14 mouse cellular contexts compared by ENCODE assay signal in genomic region chr7:118751625-118752024, GRCm38 (mm10).
"Had no signal": no experiment of that assay in that cellular context is flagged by ENCODE, and none has a peak within 500 bp of the region (broad histone marks: within the 10 kb centered on the region; RNA-seq: fewer than 3 reads in every experiment).

No protein-coding gene starts in this region.

- H3K9ac ChIP-seq: kidney, embryonic 15.5 days; midbrain, embryonic 12.5 days; stomach, embryonic 15.5 days had no signal

- H3K4me2 ChIP-seq: kidney, embryonic 15.5 days; midbrain, embryonic 12.5 days; stomach, embryonic 15.5 days had no signal

- ATAC-seq: intestine, embryonic 16.5 days; lung, postnatal 0 days had no signal

- H3K4me3 ChIP-seq: kidney, embryonic 15.5 days; left cerebral cortex, adult 2 months; limb, embryonic 10.5 days; megakaryocyte, embryonic 14.5 days; midbrain, embryonic 12.5 days; stomach, embryonic 15.5 days had no signal

- DNase-seq: kidney, adult 2 months; kidney, postnatal 14 days; lung, adult 2 months; lung, postnatal 36 days; thymus, adult 2 months; thymus, postnatal 25 days had no signal

- H3K4me1 ChIP-seq: kidney, embryonic 15.5 days; limb, embryonic 10.5 days; megakaryocyte, embryonic 14.5 days; midbrain, embryonic 12.5 days; stomach, embryonic 15.5 days had no signal

- H3K27me3 ChIP-seq: kidney, embryonic 15.5 days; megakaryocyte, embryonic 14.5 days; midbrain, embryonic 12.5 days; stomach, embryonic 15.5 days had no signal

- H3K27ac ChIP-seq: kidney, embryonic 15.5 days; left cerebral cortex, adult 2 months; limb, embryonic 10.5 days; midbrain, embryonic 12.5 days; stomach, embryonic 15.5 days had no signal

- H3K9me3 ChIP-seq: kidney, embryonic 15.5 days; limb, embryonic 10.5 days; megakaryocyte, embryonic 14.5 days; midbrain, embryonic 12.5 days; stomach, embryonic 15.5 days had no signal
